Comparison of ENCODE assay signal across 16 mouse cellular contexts in genomic region chr5:50921599-50921998, GRCm38 (mm10).
"Had no signal": no experiment of that assay in that cellular context is flagged by ENCODE, and none has a peak within 500 bp of the region (broad histone marks: within the 10 kb centered on the region; RNA-seq: fewer than 3 reads in every experiment).

No protein-coding gene starts in this region.

- H3K27me3 ChIP-seq: neural tube, embryonic 13.5 days; neural tube, embryonic 15.5 days; stomach, embryonic 15.5 days had no signal

- H3K4me3 ChIP-seq: neural tube, embryonic 13.5 days; neural tube, embryonic 15.5 days; stomach, embryonic 15.5 days had no signal

- H3K4me2 ChIP-seq: neural tube, embryonic 13.5 days; neural tube, embryonic 15.5 days; stomach, embryonic 15.5 days had no signal

- H3K36me3 ChIP-seq: neural tube, embryonic 13.5 days; neural tube, embryonic 15.5 days; stomach, embryonic 15.5 days had no signal

- H3K27ac ChIP-seq: neural tube, embryonic 13.5 days; neural tube, embryonic 15.5 days; stomach, embryonic 15.5 days; stomach, postnatal 0 days had no signal

- H3K4me1 ChIP-seq: neural tube, embryonic 13.5 days; neural tube, embryonic 15.5 days; stomach, embryonic 15.5 days had no signal

- DNase-seq: retina, postnatal 1 day; right cerebral cortex, adult 18-20 months; right cerebral cortex, postnatal 14 days; right cerebral cortex, postnatal 25 days; right cerebral cortex, postnatal 4 days; spleen, adult 18-20 months; thymus, adult 18-20 months; thymus, adult 2 months; thymus, postnatal 14 days; thymus, postnatal 25 days; thymus, postnatal 36 days; thymus, postnatal 4 days had no signal

- H3K9ac ChIP-seq: neural tube, embryonic 13.5 days; neural tube, embryonic 15.5 days; stomach, embryonic 15.5 days had no signal

- H3K9me3 ChIP-seq: neural tube, embryonic 13.5 days; neural tube, embryonic 15.5 days; stomach, embryonic 15.5 days had no signal
